Mouse (Mus musculus) mammary gland, adult 2 months (tissue): ENCODE results near the gene Gm3138. TPM values are rescaled to one million over a fixed set of nuclear protein-coding genes. Genes with fewer than 3 reads are reported as not detected.

Experiments used
- polyA plus RNA-seq: library from polyadenylated mRNA; depleted of rRNA; stranded (reverse); fragments of >200 nt; gene quantifications from 2 replicates; pipeline ENCODE4 v1.2.3, GENCODE M21; 2012; ENCODE audit warnings: low replicate concordance; rRNA removed

The Gm3138 gene
- not detected in 2 replicates for polyA plus RNA-seq

DNA sequence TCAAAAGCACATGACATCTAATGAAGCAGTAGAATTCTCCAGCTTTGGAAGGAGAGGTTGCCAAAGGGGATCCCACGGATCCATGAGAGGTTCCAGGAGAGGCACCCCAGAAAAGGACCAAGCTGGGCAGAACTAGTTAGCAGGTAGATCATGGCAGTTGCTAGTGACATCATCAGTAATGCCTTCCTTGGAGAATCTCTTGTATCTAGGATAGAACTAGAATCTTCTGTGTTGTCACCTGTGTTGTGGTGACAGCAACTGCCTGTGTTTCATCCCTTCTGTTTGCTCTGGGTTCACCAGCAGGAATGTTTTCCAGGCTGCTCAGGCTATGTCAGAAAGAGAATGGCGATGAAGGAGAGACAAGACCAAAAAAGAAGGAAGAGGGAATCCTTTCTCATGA lies at the start of gene Gm3138:
Gene Gm3138 (plus strand): TSS at position 301 of the 400 bp plus-strand sequence.

Other genes with a start within 250 kb of the Gm3138 start
- not detected in 2 replicates for gene Gm5796, start 225.7 kb upstream of the Gm3138 start, polyA plus RNA-seq
- gene Gm3115, start 165.5 kb upstream of the Gm3138 start, polyA plus RNA-seq, result not detected in 2 replicates
- 0.22 TPM in 1 of 2 replicates, not detected in the other for gene Gm8108, start 139.1 kb upstream of the Gm3138 start, polyA plus RNA-seq
- gene Gm3127, start 84.6 kb upstream of the Gm3138 start, polyA plus RNA-seq, result not detected in 2 replicates
- not detected in 2 replicates for gene Gm2974, start 67.1 kb upstream of the Gm3138 start, polyA plus RNA-seq
- gene Gm3149, start 67.7 kb downstream of the Gm3138 start, polyA plus RNA-seq, result not detected in 2 replicates
- not detected in 2 replicates for gene 2610042L04Rik, start 85.1 kb downstream of the Gm3138 start, polyA plus RNA-seq
- not detected in 2 replicates for gene Gm3159, start 147.9 kb downstream of the Gm3138 start, polyA plus RNA-seq
- gene Gm3164, start 165.8 kb downstream of the Gm3138 start, polyA plus RNA-seq, result 0.33 TPM in 1 of 2 replicates, not detected in the other
- not detected in 2 replicates for gene Gm3173, start 181.4 kb downstream of the Gm3138 start, polyA plus RNA-seq
- not detected in 2 replicates for gene Gm3182, start 232.1 kb downstream of the Gm3138 start, polyA plus RNA-seq